19 mouse cellular contexts compared by ENCODE assay signal in the genomic region with DNA sequence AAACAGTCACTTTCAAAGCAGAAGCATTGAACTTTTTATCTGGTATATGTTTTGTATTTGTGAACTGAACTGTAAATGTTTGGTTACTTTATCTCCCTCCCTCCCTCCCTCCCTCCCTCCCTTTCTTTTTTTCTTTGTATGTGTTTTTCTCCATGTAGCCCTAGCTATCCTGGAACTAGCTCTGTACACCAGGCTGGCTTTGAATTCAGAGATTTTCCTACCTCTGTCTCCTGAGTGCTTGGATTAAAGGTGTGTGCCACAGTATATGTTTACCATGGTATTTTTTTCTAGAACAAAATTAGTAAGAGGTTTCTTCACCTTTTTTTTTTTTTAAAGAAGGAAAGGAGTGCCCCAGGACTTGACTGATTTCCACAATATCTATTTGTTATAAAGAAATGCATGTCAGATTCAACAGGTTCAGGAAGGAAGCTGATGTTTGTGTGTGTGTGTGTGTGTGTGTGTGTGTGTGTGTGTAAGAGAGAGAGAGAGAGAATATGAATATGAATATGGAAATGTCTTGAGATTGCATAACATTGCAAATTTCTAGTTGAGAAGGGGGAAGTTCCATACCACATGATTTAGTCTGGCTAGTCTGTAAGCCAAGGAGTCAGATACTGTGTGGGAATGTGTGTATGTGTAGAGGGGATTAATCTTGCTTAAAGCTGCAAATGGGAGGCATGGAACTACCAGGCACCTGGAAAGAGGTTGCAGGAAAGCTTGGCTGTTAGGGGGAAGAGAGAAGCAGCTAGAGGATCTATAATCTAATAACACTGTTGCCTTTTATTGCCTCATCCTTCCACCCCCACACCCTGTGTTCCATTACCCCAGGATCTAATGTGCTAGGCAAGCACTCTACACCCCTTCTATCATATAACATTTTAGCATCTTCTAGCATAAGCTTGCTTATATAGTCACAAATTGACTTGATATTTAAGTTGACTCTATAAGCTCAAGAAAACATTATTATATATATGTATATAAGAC. TPM values are rescaled to one million over a fixed set of nuclear protein-coding genes. Genes with fewer than 3 reads are reported as not detected.
A peak's percentile ranks its signal among the peaks of the same experiment; 100 is the strongest.
DNase-seq lines count a peak whose midpoint lies in the region; ATAC-seq and TF ChIP-seq lines count a peak whose summit lies in the region.
"Had no signal": no experiment of that assay in that cellular context is flagged by ENCODE, and none has a peak within 500 bp of the region (broad histone marks: within the 10 kb centered on the region; RNA-seq: fewer than 3 reads in every experiment).

No protein-coding gene starts in this region.

- H3K27me3 ChIP-seq in heart, embryonic 12.5 days (replicated peaks): no peaks in the 10 kb centered on the region
- H3K27me3 ChIP-seq: forebrain, embryonic 13.5 days; heart, embryonic 15.5 days; hindbrain, embryonic 12.5 days; liver, embryonic 15.5 days had no signal

- H3K9me3 ChIP-seq in heart, embryonic 12.5 days (replicated peaks): no peaks in the 10 kb centered on the region
- H3K9me3 ChIP-seq: forebrain, embryonic 13.5 days; heart, embryonic 15.5 days; hindbrain, embryonic 12.5 days; liver, embryonic 15.5 days; midbrain, embryonic 10.5 days had no signal

- no peaks in the 10 kb centered on the region for H3K4me1 ChIP-seq in heart, embryonic 12.5 days (replicated peaks)
- H3K4me1 ChIP-seq: forebrain, embryonic 13.5 days; heart, embryonic 15.5 days; hindbrain, embryonic 12.5 days had no signal

- no peak overlapping the region for H3K9ac ChIP-seq in heart, embryonic 12.5 days
- H3K9ac ChIP-seq: forebrain, embryonic 13.5 days; heart, embryonic 15.5 days; hindbrain, embryonic 12.5 days; liver, embryonic 15.5 days had no signal

- no peak overlapping the region for H3K27ac ChIP-seq in heart, embryonic 12.5 days (ENCODE audit: poor library complexity, severe bottlenecking)
- no peak overlapping the region for H3K27ac ChIP-seq in left cerebral cortex, adult 2 months
- H3K27ac ChIP-seq: forebrain, embryonic 13.5 days; heart, embryonic 15.5 days; hindbrain, embryonic 12.5 days; liver, embryonic 15.5 days; midbrain, embryonic 10.5 days had no signal

- peaks cover 22% of the 10 kb centered on the region for H3K36me3 ChIP-seq in heart, embryonic 12.5 days

- H3K4me2 ChIP-seq in heart, embryonic 12.5 days: no peak overlapping the region
- H3K4me2 ChIP-seq: forebrain, embryonic 13.5 days; heart, embryonic 15.5 days; hindbrain, embryonic 12.5 days; liver, embryonic 15.5 days had no signal

- ATAC-seq in common myeloid progenitor, adult 5-6 weeks (replicated peaks; ENCODE audit: low read depth, poor library complexity, severe bottlenecking): peak; percentile 77
- ATAC-seq in monocyte, adult 5-6 weeks (replicated peaks; ENCODE audit: insufficient number of reproducible peaks, low FRiP score, low TSS enrichment, poor library complexity, severe bottlenecking): peak; percentile 94
- ATAC-seq in heart, embryonic 12.5 days (ENCODE audit: insufficient number of reproducible peaks, low FRiP score): no peak
- ATAC-seq: forebrain, embryonic 13.5 days had no signal

- DNase-seq in 416B (ENCODE audit: low read depth): peak; percentile 86
- DNase-seq in CD4-positive, CD25-positive, alpha-beta regulatory T cell, adult 2 months (ENCODE audit: low read depth, low spot score): peak; percentile 16
- DNase-seq in kidney, postnatal 10 days: no peak
- DNase-seq in left cerebral cortex, adult 2 months (ENCODE audit: extremely low spot score in 1 of 2, low spot score in 2 of 2): no peak
- DNase-seq: cerebellum, adult 8-10 months; embryo, embryonic 11 days; heart, adult 11 months; kidney, adult 11 months; kidney, postnatal 4 days; layer of hippocampus, postnatal 36 days; thymus, postnatal 4 days had no signal

- intact Hi-C loops in left cerebral cortex, adult 2 months (cut with DNase I): no loop called here

- no peak overlapping the region for H3K4me3 ChIP-seq in heart, embryonic 12.5 days
- no peak overlapping the region for H3K4me3 ChIP-seq in left cerebral cortex, adult 2 months
- H3K4me3 ChIP-seq: forebrain, embryonic 13.5 days; heart, embryonic 15.5 days; hindbrain, embryonic 12.5 days; liver, embryonic 15.5 days; midbrain, embryonic 10.5 days had no signal

- TF ChIP-seq CTCF in left cerebral cortex, adult 2 months (IDR thresholded peaks at IDR 0.05): no peak

RNA-seq across cellular contexts. Expression of a gene that starts 24.5 kb away (rescaled TPM):
- total RNA-seq in common myeloid progenitor, adult 5-6 weeks (2017): 80.8 and 106 TPM in 2 replicates
- total RNA-seq in monocyte, adult 5-6 weeks (2017): 125 to 158 TPM (median 133 TPM) in 3 replicates
- polyA plus RNA-seq in heart, embryonic 12.5 days (2016; fragmentation: Nextera tagmentation; extraction: Ambion mirVana): 26.5 TPM in 2 replicates
- 100 to 1,000 TPM; 128 to 132 TPM for total RNA-seq in left cerebral cortex, adult 2 months (2021)

Comparison
In these comparisons a context has a peak if more than half of its experiments do, and no peak if none do; other contexts are left out.
1. DNase-seq: peak in 416B (single experiment) and CD4-positive, CD25-positive, alpha-beta regulatory T cell, adult 2 months (single experiment); none in kidney, postnatal 10 days (single experiment) and left cerebral cortex, adult 2 months (0 of 2).